Mouse (Mus musculus) large intestine, adult 2 months (tissue): ENCODE measurements around the gene Ugt1a9. TPM values are rescaled to one million over a fixed set of nuclear protein-coding genes. Genes with fewer than 3 reads are reported as not detected.

Experiments
- DNase-seq: peaks from one replicate; pipeline ENCODE4 v3.0.0-alpha.2; 2012; ENCODE audit warnings: low read depth, low spot score
- WGBS: fragments of 180-500 bp; shearing (Covaris S2); methylation state at CpG from one replicate; pipeline ENCODE4 v1.1.7; 2018; 5-methylcytosine and 5-hydroxymethylcytosine counted together
- polyA plus RNA-seq: library from polyadenylated mRNA; depleted of rRNA; stranded (reverse); fragments of >200 nt; gene quantifications from 2 replicates; pipeline ENCODE4 v1.2.3, GENCODE M21; 2012

The Ugt1a9 gene
- polyA plus RNA-seq, 1 experiment = 0.17 TPM

DNA sequence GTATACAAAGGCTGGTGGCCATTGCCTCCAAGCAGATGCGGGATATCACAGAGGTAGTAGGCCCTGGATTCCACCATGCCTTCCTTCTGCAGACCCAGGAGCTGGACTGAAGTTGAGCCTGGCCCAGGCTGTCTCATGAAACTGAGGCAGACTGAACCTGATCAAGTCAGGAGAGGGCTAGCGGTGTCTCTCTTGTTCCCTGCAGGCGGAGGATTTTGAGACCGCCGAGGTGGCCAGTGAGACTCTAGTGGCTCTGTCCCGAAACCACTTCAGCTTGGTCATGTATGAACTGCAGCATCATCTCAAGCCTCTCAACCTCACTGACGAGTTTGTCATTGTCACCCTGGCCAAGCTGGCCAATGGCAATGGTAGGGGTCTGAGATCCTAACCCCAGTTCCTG lies 159.8 kb downstream of the Ugt1a9 start:
- WGBS = 76% methylated on average over 7 of the region's 7 CpGs
- no peak for DNase-seq

DNA sequence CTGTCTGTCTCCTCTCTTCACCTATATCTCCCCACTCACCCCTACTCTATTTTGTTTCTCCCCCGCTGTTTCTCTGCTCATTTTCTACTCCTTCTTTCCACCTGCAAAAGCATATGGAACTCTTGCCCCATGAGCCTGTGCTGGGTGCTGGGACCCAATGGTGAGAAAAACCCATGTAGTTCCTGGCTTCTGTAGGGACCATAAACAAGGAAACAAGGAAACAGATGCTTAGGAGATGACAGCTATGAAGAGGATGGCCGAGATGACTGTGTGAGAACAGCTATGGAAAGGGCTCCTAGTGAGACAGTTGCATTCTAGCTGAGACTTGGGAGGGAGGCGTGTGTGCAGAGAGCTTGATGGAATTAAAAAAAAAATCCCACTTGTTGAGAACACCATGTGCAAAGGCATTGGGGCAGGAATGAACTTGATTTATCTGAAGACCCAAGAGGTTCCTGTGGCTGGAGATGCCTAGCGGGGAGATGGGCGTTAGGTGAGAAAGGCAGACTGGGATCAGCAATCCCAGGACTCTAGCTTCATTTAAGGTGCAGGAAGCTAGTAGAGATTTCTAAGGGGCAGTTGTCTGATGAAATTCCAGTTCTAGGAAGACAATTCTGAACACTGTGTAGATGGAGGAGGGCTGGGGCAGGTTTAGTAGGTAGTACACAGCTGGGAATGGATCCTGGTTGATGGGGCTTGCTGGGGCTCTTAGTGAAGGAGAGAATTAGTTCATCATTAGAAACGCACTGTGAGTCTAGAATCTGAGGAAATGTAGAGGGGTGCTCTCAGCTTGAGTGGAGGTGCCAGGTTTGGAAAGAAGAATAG lies 160.6 kb downstream of the Ugt1a9 start:
- WGBS = 79% methylated on average over 6 of the region's 6 CpGs
- no peak for DNase-seq

DNA sequence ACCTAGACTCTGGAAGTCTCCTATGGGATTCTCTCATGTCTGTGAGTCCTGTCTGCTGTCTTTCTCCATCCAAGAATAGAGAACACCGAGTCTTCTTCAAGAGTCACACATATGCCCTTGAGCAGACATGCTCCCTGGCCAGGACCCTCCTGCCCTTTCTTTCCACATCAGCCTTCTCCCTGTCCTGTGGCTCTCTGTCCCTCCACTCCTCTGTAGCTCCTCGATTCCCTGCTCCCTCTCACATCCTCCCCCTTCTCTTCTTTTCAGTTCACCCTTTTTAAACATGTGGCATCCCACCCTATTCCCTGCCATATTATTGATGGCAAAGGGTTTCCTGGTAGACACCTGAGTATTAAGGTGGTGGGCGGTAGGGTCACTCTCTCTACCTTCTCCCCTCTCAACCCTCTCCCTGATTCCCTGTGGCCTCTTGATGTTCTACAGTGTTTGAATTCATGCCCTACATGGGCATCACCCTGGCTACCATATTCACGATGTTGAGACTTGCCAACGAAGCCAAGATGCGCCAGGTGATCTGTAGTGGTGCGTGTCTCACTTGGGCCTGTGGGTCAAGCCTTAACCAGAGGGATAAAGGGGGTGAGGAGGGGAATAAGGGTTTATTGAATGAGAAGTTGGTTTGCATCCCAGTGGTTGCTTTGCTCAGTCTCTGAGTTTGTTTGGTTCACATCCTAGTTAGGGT lies 161.4 kb downstream of the Ugt1a9 start:
- DNase-seq = no peak
- WGBS = 66% methylated on average over 7 of the region's 7 CpGs

DNA sequence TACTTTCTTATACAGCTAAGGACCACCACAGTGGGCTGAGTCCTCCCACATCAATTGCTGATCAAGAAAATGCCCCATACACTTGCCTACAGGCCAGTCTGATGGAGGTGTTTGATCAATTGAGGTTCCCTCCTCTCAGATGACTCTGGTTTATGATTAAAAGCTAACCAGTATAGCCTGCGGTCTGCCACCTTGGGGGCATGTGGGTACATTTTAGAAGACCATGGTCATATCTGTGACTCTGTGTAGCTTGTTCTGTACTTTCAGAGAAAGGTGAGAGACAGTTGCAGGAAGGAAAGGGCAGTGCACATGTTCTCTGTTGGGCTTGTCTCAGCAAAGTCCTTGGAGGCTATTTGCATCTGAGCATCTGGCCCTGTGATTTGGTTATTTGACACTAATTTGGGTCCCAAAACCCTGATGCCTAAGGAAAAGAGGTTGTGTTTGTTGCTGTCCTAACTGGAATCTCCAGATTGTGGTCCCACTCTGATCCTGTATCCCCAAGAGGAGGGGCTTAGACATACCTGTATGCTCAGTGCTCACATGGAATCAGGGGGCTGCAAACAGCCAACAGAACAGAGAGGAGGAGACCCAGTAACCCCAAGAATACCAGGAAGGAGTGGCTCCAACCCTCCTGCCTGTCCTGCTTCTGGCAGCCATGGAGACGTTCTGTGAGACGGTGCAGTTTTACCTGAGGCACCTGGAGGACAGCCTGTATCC lies 162.2 kb downstream of the Ugt1a9 start:
- WGBS = 48% methylated on average over 3 of the region's 3 CpGs
- no peak for DNase-seq

DNA sequence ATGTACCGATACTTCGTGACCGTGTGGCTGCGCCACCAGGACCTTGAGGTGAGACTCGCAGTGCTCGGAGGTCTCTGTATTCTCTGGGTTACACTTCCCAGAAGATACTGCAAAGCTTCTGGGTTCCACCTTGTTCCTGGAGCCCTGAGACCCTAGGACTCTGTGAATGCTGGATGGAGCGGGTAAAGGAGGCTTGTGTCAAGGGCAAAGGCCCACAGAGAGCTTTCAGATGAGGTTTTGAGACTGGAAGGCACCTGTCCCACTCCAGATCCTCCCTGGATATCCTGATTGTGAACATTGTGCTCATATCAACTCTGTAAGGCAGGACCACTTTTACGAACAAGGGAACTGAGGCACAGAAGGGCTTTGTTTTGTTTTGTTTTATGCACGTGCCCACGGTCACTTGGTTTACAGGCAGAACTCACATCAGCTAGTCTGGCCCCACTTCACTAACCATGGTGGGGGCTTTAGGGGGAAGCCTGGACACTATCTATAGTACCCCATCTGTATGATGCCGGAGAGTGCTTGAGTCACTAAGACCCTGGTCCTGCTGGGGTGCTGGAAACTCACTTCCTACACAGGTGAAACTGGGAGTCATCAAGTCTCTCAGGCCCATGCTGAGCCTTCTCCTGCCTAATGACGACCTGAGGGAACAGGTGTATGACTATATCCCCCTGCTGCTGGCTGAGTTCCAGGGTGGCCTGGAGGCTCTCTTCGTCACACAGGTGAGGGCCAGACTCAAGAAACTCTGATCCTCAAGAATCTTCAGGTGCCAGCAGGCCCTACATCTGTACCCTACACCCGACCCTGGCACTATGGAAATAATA lies 163.0 kb downstream of the Ugt1a9 start:
- 66% methylated on average over 14 of the region's 14 CpGs for WGBS
- DNase-seq = no peak

DNA sequence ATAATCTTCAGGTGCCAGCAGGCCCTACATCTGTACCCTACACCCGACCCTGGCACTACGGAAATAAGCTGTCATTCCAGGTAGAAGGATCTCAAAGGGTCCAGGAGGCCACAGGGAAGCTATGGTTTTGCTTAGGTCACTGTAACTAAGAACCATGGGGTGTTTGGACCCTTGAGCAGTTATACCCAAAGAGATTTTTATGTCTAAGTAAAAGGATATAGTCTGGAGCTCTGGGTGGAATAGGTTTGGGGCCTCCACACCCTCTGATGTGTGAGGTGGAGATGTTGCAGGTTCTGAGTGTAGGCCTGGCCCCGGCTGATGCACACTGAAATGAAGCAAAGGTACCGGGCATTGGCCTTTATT lies 163.6 kb downstream of the Ugt1a9 start:
- 68% methylated on average over 4 of the region's 4 CpGs for WGBS
- no peak for DNase-seq

- WGBS = 37% methylated on average over 5 of the region's 5 CpGs
- DNase-seq = no peak
These were observed 164.0 kb downstream of the Ugt1a9 start for GRCm38 (mm10) chr1:88234646-88235045.

- no peak for DNase-seq
- 67% methylated on average over 11 of the region's 11 CpGs for WGBS
These were observed 164.7 kb downstream of the Ugt1a9 start for GRCm38 (mm10) chr1:88235046-88235893.

DNA sequence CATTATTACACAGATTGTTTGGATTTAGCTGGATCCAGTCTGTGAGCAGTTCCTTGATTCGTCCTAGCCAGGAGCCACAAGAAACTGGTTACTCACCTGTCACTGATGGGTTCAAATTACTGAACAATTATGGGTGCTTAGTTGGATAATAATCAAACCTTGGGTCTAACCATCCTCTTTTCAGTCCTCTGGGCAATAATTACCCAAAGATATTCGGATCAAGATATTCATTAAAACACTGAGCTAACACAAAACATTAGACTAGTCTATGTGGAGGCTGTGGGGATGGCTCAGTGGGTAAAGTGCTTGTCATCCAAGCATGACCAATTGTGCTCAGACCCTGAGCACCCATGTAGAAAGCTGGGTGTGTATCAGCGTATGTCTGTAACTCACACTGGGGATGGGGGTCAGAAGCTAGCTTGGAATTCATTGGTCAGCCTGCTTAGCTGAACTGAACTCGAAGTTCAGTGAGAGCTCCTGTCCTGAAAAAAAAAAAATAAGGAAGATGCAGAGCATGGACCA lies 165.4 kb downstream of the Ugt1a9 start:
- DNase-seq = no peak
- 58% methylated on average over 4 of the region's 4 CpGs for WGBS

DNA sequence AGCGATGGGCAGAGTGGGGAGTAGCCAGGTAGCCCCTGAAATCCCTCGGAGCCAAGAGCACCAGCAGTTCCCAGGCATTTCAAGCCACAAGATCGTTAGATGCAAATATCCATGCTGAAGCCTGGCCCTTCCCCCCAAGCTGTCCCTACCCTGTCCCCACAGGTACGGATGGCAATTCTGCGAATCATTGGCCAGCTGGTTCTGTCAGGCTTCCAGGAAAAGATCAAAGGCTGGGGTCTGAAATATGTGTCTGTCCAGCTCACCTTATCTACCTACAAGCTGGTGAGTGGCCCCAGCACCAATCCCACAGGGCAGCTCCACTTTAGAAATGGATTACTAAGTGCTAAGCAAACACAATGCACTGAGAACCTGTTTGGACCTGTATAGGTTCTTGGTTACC lies 166.7 kb downstream of the Ugt1a9 start:
- WGBS = 61% methylated on average over 5 of the region's 5 CpGs
- DNase-seq = no peak

GRCm38 (mm10) chr1:88238771-88239170 lies 168.2 kb downstream of the Ugt1a9 start:
- 77% methylated on average over 6 of the region's 6 CpGs for WGBS
- DNase-seq = no peak

- DNase-seq = no peak
- 68% methylated on average over 5 of the region's 5 CpGs for WGBS
These were observed 169.5 kb downstream of the Ugt1a9 start for GRCm38 (mm10) chr1:88240072-88240471.

DNA sequence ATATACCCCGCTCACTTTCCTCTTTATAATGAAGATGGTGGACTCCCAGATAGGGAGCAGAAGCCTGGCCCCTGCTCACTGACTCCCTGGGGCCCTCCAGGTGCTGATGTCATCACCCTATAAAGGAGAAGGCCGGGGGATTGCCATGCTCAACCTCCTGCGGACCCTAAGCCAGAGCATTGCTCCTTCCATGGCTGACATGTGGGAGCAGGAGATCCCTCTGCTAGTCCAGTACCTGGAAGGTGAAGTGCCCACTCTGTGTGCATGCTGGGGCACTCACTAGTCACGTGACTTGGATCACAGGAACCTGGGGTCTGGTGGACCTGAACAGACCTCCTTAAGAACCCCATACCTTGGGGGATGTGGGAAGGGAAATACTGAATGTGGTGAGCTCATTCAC lies 170.0 kb downstream of the Ugt1a9 start:
- WGBS = 73% methylated on average over 4 of the region's 4 CpGs
- no peak for DNase-seq

DNA sequence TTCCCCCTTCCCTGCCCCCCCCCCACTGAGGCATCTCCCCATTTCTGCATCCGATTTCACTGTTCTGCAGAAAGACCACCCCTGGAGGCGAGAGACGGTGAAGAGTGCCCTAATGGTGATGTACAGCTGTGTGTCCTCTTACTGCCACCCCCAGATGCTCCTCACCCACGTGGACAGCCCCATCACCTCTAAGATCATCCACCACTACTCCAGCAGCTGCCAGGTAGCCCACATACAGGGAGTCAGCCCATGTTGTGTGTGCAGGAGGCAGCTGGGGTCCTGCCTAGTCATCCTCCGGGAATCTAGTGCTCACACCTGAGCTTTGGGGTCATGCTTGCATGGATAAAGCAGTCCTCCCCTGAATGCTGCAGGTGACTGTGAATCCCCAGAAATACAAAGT lies 173.3 kb downstream of the Ugt1a9 start:
- DNase-seq = no peak
- 67% methylated on average over 5 of the region's 5 CpGs for WGBS

DNA sequence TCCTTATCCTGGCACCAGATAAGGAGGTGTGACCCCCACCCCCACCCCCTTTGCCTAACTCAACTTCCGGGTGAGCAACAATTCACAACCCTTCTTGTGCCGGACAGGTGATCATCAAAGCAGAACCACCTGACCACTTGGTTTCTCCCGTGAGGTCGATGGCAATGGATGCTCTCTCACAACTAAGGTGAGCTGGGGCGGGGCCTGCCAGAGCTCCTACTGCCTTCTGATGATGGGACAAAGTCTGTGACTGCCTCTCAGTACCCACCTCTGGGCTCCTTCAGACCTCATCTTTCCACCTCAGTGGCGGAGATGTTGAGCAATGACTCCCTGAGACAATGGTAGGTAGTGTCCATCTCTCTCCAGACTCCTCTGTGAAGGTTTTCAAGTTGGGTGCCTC lies 175.3 kb downstream of the Ugt1a9 start:
- 76% methylated on average over 6 of the region's 6 CpGs for WGBS

DNA sequence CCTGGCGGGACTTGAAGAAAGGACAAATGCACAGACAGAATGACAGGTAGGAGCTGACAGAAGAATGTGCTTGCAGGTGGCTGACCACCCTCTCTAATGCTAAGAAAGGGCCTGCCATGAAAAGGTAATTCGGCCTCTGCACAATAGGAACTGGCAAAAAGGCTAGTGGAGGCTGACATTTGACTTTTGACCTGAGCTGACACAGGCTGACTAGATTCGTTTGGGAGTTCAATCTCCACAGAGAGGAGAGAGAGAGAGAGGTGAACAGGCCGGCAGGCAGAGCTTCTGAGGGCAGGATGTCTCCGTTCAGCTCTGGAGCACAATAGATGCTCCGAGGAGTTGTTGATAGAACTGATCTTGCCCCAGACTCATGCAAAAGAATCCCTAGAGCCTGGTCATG lies 175.8 kb downstream of the Ugt1a9 start:
- DNase-seq = no peak
- 44% methylated on average over 6 of the region's 6 CpGs for WGBS

More for the DNA sequence above, 175.3 kb downstream of the Ugt1a9 start:
- DNase-seq = no peak

DNA sequence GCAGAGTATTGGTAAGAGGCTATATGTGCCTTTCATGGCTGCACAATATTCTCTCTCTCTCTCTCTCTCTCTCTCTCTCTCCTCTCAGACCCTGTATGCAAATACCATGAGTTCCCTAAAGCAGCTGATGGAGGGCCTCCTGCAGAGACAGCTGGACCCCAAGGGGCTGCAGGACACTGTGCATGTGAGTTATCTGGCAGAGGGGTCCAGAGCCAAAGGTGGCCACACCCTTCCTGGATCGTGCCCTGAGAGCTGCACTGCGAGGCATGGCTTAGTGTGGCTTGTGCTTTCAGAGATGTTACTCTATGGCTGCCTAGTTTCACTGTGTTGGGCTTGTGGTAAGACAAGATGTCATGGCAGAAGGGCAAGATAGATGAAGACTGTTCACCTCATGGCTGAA lies 177.1 kb downstream of the Ugt1a9 start:
- no peak for DNase-seq
- 39% methylated on average over 2 of the region's 2 CpGs for WGBS

- 54% methylated on average over 4 of the region's 4 CpGs for WGBS
These were observed 178.1 kb downstream of the Ugt1a9 start for GRCm38 (mm10) chr1:88248658-88249057.

DNA sequence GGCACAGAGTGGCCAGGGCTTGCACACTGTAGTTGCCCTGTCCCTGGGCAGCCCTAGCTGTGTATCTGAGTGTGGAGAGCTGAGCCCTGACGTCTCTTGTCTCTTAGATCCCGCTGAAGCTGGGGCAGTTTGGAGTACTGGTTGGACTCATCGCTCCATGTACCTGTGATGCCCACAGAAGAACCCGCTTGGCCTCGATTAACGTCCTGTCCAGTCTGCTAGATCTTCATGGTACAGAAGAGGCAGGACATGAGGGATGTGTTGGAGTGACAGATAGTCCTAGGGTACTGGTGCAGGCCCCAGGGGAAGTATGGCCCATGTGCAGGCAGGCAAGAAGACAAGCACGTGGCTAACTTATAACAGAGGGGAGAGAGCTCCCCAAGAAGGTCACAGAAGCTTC lies 179.0 kb downstream of the Ugt1a9 start:
- WGBS = 80% methylated on average over 7 of the region's 7 CpGs
- no peak for DNase-seq

More at GRCm38 (mm10) chr1:88248658-88249057, 178.1 kb downstream of the Ugt1a9 start:
- DNase-seq = no peak
